ENCODE assay signal across 8 mouse cellular contexts in genomic region chr1:92178021-92178895, GRCm38 (mm10). TPM values are rescaled to one million over a fixed set of nuclear protein-coding genes. Genes with fewer than 3 reads are reported as not detected.
A peak's percentile ranks its signal among the peaks of the same experiment; 100 is the strongest.
DNase-seq lines count a peak whose midpoint lies in the region; ATAC-seq and TF ChIP-seq lines count a peak whose summit lies in the region.

No protein-coding gene starts in this region.

- peaks cover 15% of the 10 kb centered on the region; the same call in 1 of the 2 replicates for H3K4me1 ChIP-seq in lung, postnatal 0 days (ENCODE audit: insufficient read depth, low read depth, low read length)
- peaks cover 46% of the 10 kb centered on the region for H3K4me1 ChIP-seq in forebrain, embryonic 15.5 days
- H3K4me1 ChIP-seq in limb, embryonic 12.5 days (replicated peaks): peaks cover 41% of the 10 kb centered on the region
- H3K4me1 ChIP-seq in neural tube, embryonic 14.5 days (ENCODE audit: control insufficient read depth, insufficient read depth, low read length): peaks cover 41% of the 10 kb centered on the region

- peak; percentile 38 for TF ChIP-seq CTCF in lung, postnatal 0 days (IDR thresholded peaks at IDR 0.05)

- H3K9ac ChIP-seq in lung, postnatal 0 days (replicated peaks; ENCODE audit: low read depth): no peak overlapping the region
- H3K9ac ChIP-seq in forebrain, embryonic 15.5 days (replicated peaks): peak overlapping the region; percentile 20; the same call in 1 of the 2 replicates
- no peak overlapping the region for H3K9ac ChIP-seq in limb, embryonic 12.5 days (replicated peaks)
- peak overlapping the region; percentile 47 for H3K9ac ChIP-seq in neural tube, embryonic 14.5 days (replicated peaks; ENCODE audit: low read depth, low read length)

- TF ChIP-seq EP300 in lung, postnatal 0 days (IDR thresholded peaks at IDR 0.05): no peak

- peak; percentile 54 for DNase-seq in adrenal gland, postnatal 10 days
- no peak for DNase-seq in adrenal gland, adult 8-10 months
- peak; percentile 17 for DNase-seq in lung, postnatal 0 days (ENCODE audit: low spot score)
- DNase-seq in lung, postnatal 14 days: no peak
- no peak for DNase-seq in frontal cortex, postnatal 14 days (ENCODE audit: low spot score in 2 of 2)

- WGBS in lung, postnatal 0 days: 51% methylated on average over 10 of the region's 10 CpGs
- 6% methylated on average over 10 of the region's 10 CpGs for WGBS in forebrain, embryonic 15.5 days
- 21% methylated on average over 10 of the region's 10 CpGs for WGBS in limb, embryonic 12.5 days
- WGBS in neural tube, embryonic 14.5 days: 18% methylated on average over 10 of the region's 10 CpGs

- H3K4me3 ChIP-seq in lung, postnatal 0 days (ENCODE audit: low read depth, low read length): no peak overlapping the region
- peak overlapping the region; percentile 73 for H3K4me3 ChIP-seq in forebrain, embryonic 15.5 days
- peak overlapping the region; percentile 77 for H3K4me3 ChIP-seq in limb, embryonic 12.5 days (replicated peaks)
- H3K4me3 ChIP-seq in neural tube, embryonic 14.5 days (ENCODE audit: low read depth, low read length): peak overlapping the region; percentile 94

- no peak overlapping the region for H3K27ac ChIP-seq in lung, postnatal 0 days (ENCODE audit: low read length)
- peak overlapping the region; percentile 44; the same call in 1 of the 2 replicates for H3K27ac ChIP-seq in forebrain, embryonic 15.5 days (replicated peaks)
- H3K27ac ChIP-seq in limb, embryonic 12.5 days: peak overlapping the region; percentile 47; the same call in 1 of the 2 replicates
- peak overlapping the region; percentile 35; the same call in 1 of the 2 replicates for H3K27ac ChIP-seq in neural tube, embryonic 14.5 days (ENCODE audit: low read depth, low read length)

- no peaks in the 10 kb centered on the region for H3K9me3 ChIP-seq in lung, postnatal 0 days (ENCODE audit: low read length)
- no peaks in the 10 kb centered on the region for H3K9me3 ChIP-seq in forebrain, embryonic 15.5 days
- H3K9me3 ChIP-seq in limb, embryonic 12.5 days: no peaks in the 10 kb centered on the region
- no peaks in the 10 kb centered on the region for H3K9me3 ChIP-seq in neural tube, embryonic 14.5 days (ENCODE audit: control insufficient read depth, low read length)

- H3K27me3 ChIP-seq in lung, postnatal 0 days (replicated peaks; ENCODE audit: insufficient read depth, low read length): no peaks in the 10 kb centered on the region
- no peaks in the 10 kb centered on the region for H3K27me3 ChIP-seq in forebrain, embryonic 15.5 days
- H3K27me3 ChIP-seq in limb, embryonic 12.5 days: no peaks in the 10 kb centered on the region
- H3K27me3 ChIP-seq in neural tube, embryonic 14.5 days (ENCODE audit: control insufficient read depth, insufficient read depth, low read length): no peaks in the 10 kb centered on the region

- peak overlapping the region; percentile 78; the same call in 1 of the 2 replicates for H3K4me2 ChIP-seq in lung, postnatal 0 days (replicated peaks; ENCODE audit: low read depth, low read length)
- peak overlapping the region; percentile 74 for H3K4me2 ChIP-seq in forebrain, embryonic 15.5 days (replicated peaks)
- H3K4me2 ChIP-seq in limb, embryonic 12.5 days: peak overlapping the region; percentile 81
- H3K4me2 ChIP-seq in neural tube, embryonic 14.5 days (ENCODE audit: low read depth, low read length): peak overlapping the region; percentile 62

- ATAC-seq in lung, postnatal 0 days: no peak
- ATAC-seq in forebrain, embryonic 15.5 days (replicated peaks): no peak
- ATAC-seq in limb, embryonic 12.5 days (ENCODE audit: insufficient number of reproducible peaks, insufficient read depth, low FRiP score, low TSS enrichment, low read depth): no peak
- no peak for ATAC-seq in neural tube, embryonic 14.5 days (ENCODE audit: low read depth)

- no peaks in the 10 kb centered on the region for H3K36me3 ChIP-seq in lung, postnatal 0 days (ENCODE audit: insufficient read depth, low read length)
- H3K36me3 ChIP-seq in forebrain, embryonic 15.5 days: no peaks in the 10 kb centered on the region
- no peaks in the 10 kb centered on the region for H3K36me3 ChIP-seq in limb, embryonic 12.5 days
- no peaks in the 10 kb centered on the region for H3K36me3 ChIP-seq in neural tube, embryonic 14.5 days (ENCODE audit: control insufficient read depth, insufficient read depth, low read length)

RNA-seq across cellular contexts. Expression of gene Hdac4, which starts 17.2 kb away (rescaled TPM):
- total RNA-seq in adrenal gland, postnatal 10 days (2021): 10 to 100 TPM; 55.3 to 74.5 TPM
- 100 to 1,000 TPM in 2 of 4 experiments, 10 to 100 TPM in 2; 94.2 to 128 (median 101) TPM for total RNA-seq in adrenal gland, adult 8-10 months (2022)
- polyA plus RNA-seq in lung, postnatal 0 days (2015; fragmentation: Nextera tagmentation; extraction: Ambion mirVana): 16.3 and 17.1 TPM in 2 replicates
- 31.9 and 32.2 TPM in 2 replicates for polyA plus RNA-seq in forebrain, embryonic 15.5 days (2015; fragmentation: Nextera tagmentation; extraction: Ambion mirVana)
- polyA plus RNA-seq in limb, embryonic 12.5 days (2016; fragmentation: Nextera tagmentation; extraction: Ambion mirVana): 22.8 and 26.0 TPM in 2 replicates
- polyA plus RNA-seq in neural tube, embryonic 14.5 days (2014; fragmentation: Nextera tagmentation; extraction: Ambion mirVana): 35.3 and 38.0 TPM in 2 replicates

Comparison
In these comparisons a context has a peak if more than half of its experiments do, and no peak if none do; other contexts are left out.
1. DNase-seq: peak in adrenal gland, postnatal 10 days (single experiment) and lung, postnatal 0 days (single experiment); none in adrenal gland, adult 8-10 months (single experiment), lung, postnatal 14 days (single experiment) and frontal cortex, postnatal 14 days (0 of 2).
2. H3K9ac ChIP-seq: peak in forebrain, embryonic 15.5 days (single experiment) and neural tube, embryonic 14.5 days (single experiment); none in lung, postnatal 0 days (single experiment) and limb, embryonic 12.5 days (single experiment).
3. Peak in every context shown above with its lines, with median percentiles within 50 percentile points of each other: H3K4me2 ChIP-seq.